Mouse (Mus musculus): ENCODE measurements around the gene Per3.

The Per3 gene

DNA sequence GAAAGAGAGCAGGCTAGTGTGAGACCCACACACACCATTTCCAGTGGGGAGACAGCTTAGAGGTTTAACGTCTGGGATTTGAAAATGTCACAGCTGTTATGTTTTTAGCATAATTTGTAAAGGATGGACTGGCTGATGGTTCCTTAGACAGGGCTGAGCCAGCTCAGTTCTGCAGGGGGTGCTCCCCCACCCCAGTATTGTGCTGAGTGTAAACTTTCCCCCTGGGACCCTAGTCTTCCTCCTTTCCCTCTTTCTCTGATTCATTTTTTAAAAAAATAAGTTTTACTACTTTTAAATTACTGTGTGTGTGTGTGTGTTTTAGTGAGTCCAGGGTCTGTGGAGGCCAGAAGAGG lies 87.4 kb downstream of the Per3 start:
- no peak for DNase-seq (ENCODE audit: low spot score)

DNA sequence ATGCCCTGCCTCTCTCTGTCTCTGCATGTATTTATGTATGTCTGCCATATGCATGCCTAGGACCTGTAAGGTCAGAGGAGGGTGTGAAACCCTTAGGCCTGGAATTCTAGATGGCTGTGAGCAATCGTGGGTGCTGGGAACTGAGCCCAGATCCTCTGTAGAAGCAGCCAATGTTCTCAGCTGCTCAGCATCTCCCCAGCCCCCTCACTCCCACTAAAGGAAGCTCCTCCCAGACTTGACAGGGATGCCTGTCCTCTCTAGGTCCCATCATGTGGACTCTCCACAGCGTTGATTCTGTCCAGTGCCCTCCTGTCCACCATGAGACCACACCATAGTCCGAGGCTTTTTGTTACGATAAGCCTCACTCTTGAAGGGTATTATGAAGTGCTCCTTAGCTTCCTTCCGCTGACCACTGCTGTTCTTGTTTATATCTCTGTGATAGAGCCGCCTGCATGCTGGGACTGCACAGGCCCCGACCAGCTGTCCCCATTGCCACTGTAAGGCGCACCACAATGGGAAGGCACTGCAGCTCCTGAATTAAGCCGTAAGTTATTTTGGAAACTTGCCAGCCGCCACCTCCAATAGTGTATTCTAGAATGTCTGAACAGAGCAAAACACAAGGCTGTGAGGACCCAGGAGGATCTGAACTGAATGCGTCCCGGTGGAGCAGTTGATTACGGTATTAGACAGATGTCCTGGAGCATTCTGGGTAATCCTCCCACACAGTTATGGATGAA lies 87.9 kb downstream of the Per3 start:
- DNase-seq (ENCODE audit: low spot score): no peak

Measured in lung, postnatal 25 days (tissue).